Mouse (Mus musculus) myocyte (in vitro differentiated cells): ENCODE measurements around the gene Atp7b. TPM values are rescaled to one million over a fixed set of nuclear protein-coding genes. Genes with fewer than 3 reads are reported as not detected.

Source experiments
- H3K27me3 ChIP-seq: one replicate; pipeline ENCODE4 v1.6.1; 2011; ENCODE audit not compliant: control insufficient read depth, insufficient read depth, insufficient read length
- H3K36me3 ChIP-seq: one replicate; pipeline ENCODE4 v1.6.1; 2011; ENCODE audit not compliant: control insufficient read depth, insufficient read depth
- H3K4me2 ChIP-seq: one replicate; pipeline ENCODE4 v1.6.1; 2011; ENCODE audit warnings: low read depth, control low read depth
- H3K4me3 ChIP-seq: one replicate; pipeline ENCODE4 v1.5.1; 2011; ENCODE audit warnings: mild to moderate bottlenecking, control low read depth, moderate library complexity
- H3K79me2 ChIP-seq: one replicate; pipeline ENCODE4 v1.6.1; 2011; ENCODE audit not compliant: control insufficient read depth, insufficient read depth
- H3ac ChIP-seq: one replicate; pipeline ENCODE4 v1.6.1; 2011; ENCODE audit not compliant: control insufficient read depth, insufficient read length
- CEBPB ChIP-seq: IDR thresholded peaks from 2 replicates; pipeline ENCODE4 v1.6.1; 2011; ENCODE audit warnings: mild to moderate bottlenecking, moderate library complexity; ENCODE audit not compliant: poor library complexity, insufficient read depth, severe bottlenecking
- E2F4 ChIP-seq: IDR thresholded peaks from one replicate; pipeline ENCODE4 v1.6.1; 2011; ENCODE audit warnings: mild to moderate bottlenecking, control low read depth, moderate library complexity; ENCODE audit not compliant: insufficient read depth
- MAX ChIP-seq: IDR thresholded peaks from one replicate; pipeline ENCODE4 v1.6.1; 2011; ENCODE audit warnings: low read depth, mild to moderate bottlenecking, control low read depth
- MYOD1 ChIP-seq, 3 experiments: IDR thresholded peaks; one replicate each; pipeline ENCODE4 v1.6.1; 2011; ENCODE audit warnings: control low read depth in 2 of 3, low read depth in 2 of 3, mild to moderate bottlenecking in 2 of 3, moderate library complexity in 1 of 3; ENCODE audit not compliant: insufficient read length in 2 of 3, control insufficient read depth in 1 of 3
- MYOG ChIP-seq, 3 experiments: IDR thresholded peaks; one replicate each; pipeline ENCODE4 v1.6.1; 2011; ENCODE audit warnings: control low read depth in 2 of 3, low read depth in 2 of 3, mild to moderate bottlenecking in 2 of 3; ENCODE audit not compliant: insufficient read length in 2 of 3, control insufficient read depth in 1 of 3, insufficient read depth in 1 of 3
- POLR2A ChIP-seq: IDR thresholded peaks from one replicate; pipeline ENCODE4 v1.6.1; 2011; ENCODE audit warnings: low read depth, mild to moderate bottlenecking, control low read depth, moderate library complexity; ENCODE audit not compliant: insufficient read length
- POLR2AphosphoS2 ChIP-seq: IDR thresholded peaks from one replicate; pipeline ENCODE4 v1.6.1; 2011; ENCODE audit warnings: low read depth, control low read depth; ENCODE audit not compliant: insufficient read length
- REST ChIP-seq: IDR thresholded peaks from one replicate; pipeline ENCODE4 v1.6.1; 2011; ENCODE audit warnings: mild to moderate bottlenecking, control low read depth, moderate library complexity; ENCODE audit not compliant: insufficient read depth, insufficient read length
- SRF ChIP-seq: IDR thresholded peaks from one replicate; pipeline ENCODE4 v1.6.1; 2011; ENCODE audit warnings: low read depth; ENCODE audit not compliant: control insufficient read depth, insufficient read length
- TCF12 ChIP-seq: IDR thresholded peaks from one replicate; pipeline ENCODE4 v1.6.1; 2011; ENCODE audit warnings: mild to moderate bottlenecking, control low read depth; ENCODE audit not compliant: poor library complexity, insufficient read depth, severe bottlenecking
- TCF3 ChIP-seq: IDR thresholded peaks from one replicate; pipeline ENCODE4 v1.6.1; 2011; ENCODE audit warnings: low read depth, control low read depth; ENCODE audit not compliant: insufficient read length
- USF1 ChIP-seq: IDR thresholded peaks from one replicate; pipeline ENCODE4 v1.6.1; 2011; ENCODE audit warnings: low read depth, mild to moderate bottlenecking, control low read depth, moderate library complexity
- polyA plus RNA-seq: library from polyadenylated mRNA; unstranded; fragments of >200 nt; fragmentation: generic; extraction: Trizol; gene quantifications from one replicate; pipeline ENCODE4 v1.2.1, GENCODE M21; 2012; ENCODE audit warnings: missing spikeins

Atp7b gene
- polyA plus RNA-seq, 1 experiment: 0.05 TPM

- TF ChIP-seq E2F4 (no peak), MYOG (IDR thresholded peaks at IDR 0.05; ENCODE audit: control insufficient read depth in 1 of 3, insufficient read depth in 1 of 3, insufficient read length in 2 of 3, low read depth in 2 of 3) (no peak), SRF (no peak), CEBPB (no peak), MYOD1 (IDR thresholded peaks at IDR 0.05; ENCODE audit: control insufficient read depth in 1 of 3, insufficient read length in 2 of 3, low read depth in 2 of 3) (no peak), TCF12 (no peak), TCF3 (no peak), USF1 (no peak), POLR2A (no peak), POLR2AphosphoS2 (no peak), REST (no peak), MAX (no peak)
- H3K79me2 ChIP-seq: no peaks in the 10 kb centered on the region
- no peaks in the 10 kb centered on the region for H3K36me3 ChIP-seq
Observed at GRCm38 (mm10) chr8:21947311-21948017, 112.6 kb downstream of the Atp7b start.

GRCm38 (mm10) chr8:21946462-21946861, 113.6 kb downstream of the Atp7b start, which contains the start of gene Defb13:
Defb13 (plus strand) TSS chr8:21946762.
- Histone ChIP-seq H3K79me2 (no peaks in the 10 kb centered on the region), H3K4me2 (no peak within 1 kb of the TSS), H3K36me3 (no peaks in the 10 kb centered on the region), H3K27me3 (no peaks in the 10 kb centered on the region), H3ac (no peak within 1 kb of the TSS), H3K4me3 (no peak within 1 kb of the TSS)
- no peak for TF ChIP-seq E2F4
- no peak for TF ChIP-seq SRF
- TF ChIP-seq POLR2AphosphoS2: no peak
- TF ChIP-seq TCF12: no peak
- no peak for TF ChIP-seq REST
- TF ChIP-seq TCF3: no peak
- TF ChIP-seq CEBPB: no peak
- TF ChIP-seq POLR2A: no peak
- no peak for TF ChIP-seq MYOD1 (IDR thresholded peaks at IDR 0.05; ENCODE audit: control insufficient read depth in 1 of 3, insufficient read length in 2 of 3, low read depth in 2 of 3)
- TF ChIP-seq USF1: no peak
- no peak for TF ChIP-seq MYOG (IDR thresholded peaks at IDR 0.05; ENCODE audit: control insufficient read depth in 1 of 3, insufficient read depth in 1 of 3, insufficient read length in 2 of 3, low read depth in 2 of 3)
- TF ChIP-seq MAX: no peak

More at GRCm38 (mm10) chr8:21947311-21948017, 112.6 kb downstream of the Atp7b start:
- H3K4me2 ChIP-seq: no peak overlapping the region
- H3K27me3 ChIP-seq: no peaks in the 10 kb centered on the region
- no peak overlapping the region for H3K4me3 ChIP-seq
- H3ac ChIP-seq: no peak overlapping the region

Other genes with a start within 250 kb of the Atp7b start
- not detected for gene Defb50, start 236.8 kb downstream of the Atp7b start, polyA plus RNA-seq
- gene Defb2, start 220.4 kb downstream of the Atp7b start, polyA plus RNA-seq: not detected
- gene Defb10, start 201.4 kb downstream of the Atp7b start, polyA plus RNA-seq: not detected
- not detected for gene Defb9, start 174.9 kb downstream of the Atp7b start, polyA plus RNA-seq
- not detected for gene Defb11, start 153.9 kb downstream of the Atp7b start, polyA plus RNA-seq
- not detected for gene Defb15, start 127.6 kb downstream of the Atp7b start, polyA plus RNA-seq
- gene Defb35, start 122.0 kb downstream of the Atp7b start, polyA plus RNA-seq: not detected
- gene Defb13, start 113.5 kb downstream of the Atp7b start, polyA plus RNA-seq: not detected
- not detected for gene Fam90a1a, start 101.6 kb downstream of the Atp7b start, polyA plus RNA-seq
- gene Ccdc70, start 90.5 kb downstream of the Atp7b start, polyA plus RNA-seq: not detected
- 3.5 TPM for gene Alg11, start 416 bp upstream of the Atp7b start, polyA plus RNA-seq
- not detected for gene Nek5, start 64.7 kb upstream of the Atp7b start, polyA plus RNA-seq
- gene Nek3, start 106.1 kb upstream of the Atp7b start, polyA plus RNA-seq: 3.6 TPM
- 7.6 TPM for gene Ckap2, start 125.5 kb upstream of the Atp7b start, polyA plus RNA-seq
- 19.1 TPM for gene Vps36, start 132.5 kb upstream of the Atp7b start, polyA plus RNA-seq
- gene Thsd1, start 167.0 kb upstream of the Atp7b start, polyA plus RNA-seq: 0.07 TPM
- gene Tpte, start 223.1 kb upstream of the Atp7b start, polyA plus RNA-seq: not detected